Mouse (Mus musculus): Measurements from ENCODE around the gene Pik3c2g. TPM values are rescaled to one million over a fixed set of nuclear protein-coding genes. Genes with fewer than 3 reads are reported as not detected.

The Pik3c2g gene
- total RNA-seq, 2 experiments from 2014 or later = 0.20 to 0.21 TPM

DNA sequence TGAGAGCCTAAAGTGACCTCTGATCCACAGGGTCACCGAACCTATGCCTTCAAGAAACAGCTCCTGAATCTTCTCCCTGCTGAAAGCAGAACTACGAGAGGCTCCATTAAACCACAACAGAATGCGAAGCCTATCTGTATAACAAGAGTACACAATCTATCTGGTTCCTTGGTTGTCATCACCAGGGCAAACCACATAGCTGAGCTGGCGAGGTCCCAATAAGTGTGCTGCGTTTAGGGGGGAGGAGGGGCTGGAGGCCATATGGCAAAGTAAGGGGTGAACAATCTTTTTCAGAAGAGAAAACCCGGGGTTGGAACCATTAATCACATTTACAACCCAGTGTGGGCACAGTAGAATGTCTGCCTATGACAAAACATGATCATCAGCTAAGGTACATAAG lies 251.2 kb downstream of the Pik3c2g start:
- DNase-seq (ENCODE audit: extremely low spot score in 1 of 2, low spot score in 1 of 2) = no peak

DNA sequence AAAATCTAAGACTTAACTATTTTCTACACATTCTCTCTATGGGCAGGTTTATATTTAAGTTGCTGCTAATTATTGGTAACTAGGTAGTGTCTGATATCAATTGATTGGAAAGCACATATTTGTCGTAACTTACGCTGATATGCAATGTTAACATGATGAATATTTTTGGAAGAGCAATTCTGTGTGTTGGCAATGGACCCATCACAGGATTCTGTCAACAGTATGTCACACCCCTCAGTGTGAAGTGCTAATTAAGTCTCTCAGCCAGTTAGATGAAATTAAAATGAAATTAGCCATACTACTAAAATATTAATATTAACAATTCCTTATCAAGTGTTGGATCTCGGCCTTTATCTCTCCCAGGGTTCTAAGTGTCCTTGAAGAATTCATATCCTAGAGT lies 251.7 kb downstream of the Pik3c2g start:
- no peak for DNase-seq (ENCODE audit: extremely low spot score in 1 of 2, low spot score in 1 of 2)

DNA sequence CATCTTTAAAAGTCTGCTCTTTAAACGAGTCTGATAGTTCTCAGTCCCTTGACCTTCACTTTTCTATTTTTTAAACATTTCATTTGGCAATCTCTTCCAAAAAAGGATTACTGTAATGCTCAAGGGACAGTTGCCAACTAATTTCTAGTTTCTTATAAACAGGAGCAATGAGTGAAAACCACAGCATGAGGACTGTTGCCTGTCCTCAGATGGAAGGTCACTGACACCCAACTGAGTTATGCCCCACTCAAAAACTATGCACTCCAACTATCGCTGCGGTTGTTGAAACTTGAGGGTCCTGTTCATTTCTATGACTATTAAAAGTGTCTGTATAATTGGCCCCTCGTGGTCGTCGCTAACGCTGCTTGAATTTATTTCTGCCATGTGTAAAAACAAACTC lies 252.9 kb downstream of the Pik3c2g start:
- DNase-seq (ENCODE audit: extremely low spot score in 1 of 2, low spot score in 1 of 2) = no peak

DNA sequence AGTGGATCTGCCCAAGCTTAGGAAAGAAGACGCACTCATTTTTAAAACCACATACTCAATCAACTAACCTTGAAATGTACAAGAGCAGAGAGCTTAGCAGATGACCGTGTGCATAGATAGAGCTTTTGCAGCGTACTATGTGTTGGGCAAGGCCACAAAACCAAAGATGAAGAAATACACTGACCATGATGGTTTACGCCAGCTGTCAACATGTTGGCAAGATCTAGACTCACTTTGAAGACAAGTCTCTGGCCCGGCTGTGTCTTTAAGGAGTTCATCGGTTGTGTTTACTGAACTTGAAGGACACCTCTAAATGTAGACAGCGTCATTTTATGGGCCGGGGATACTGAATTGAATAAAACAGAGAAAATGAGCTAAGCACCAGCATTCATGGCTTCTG lies 254.3 kb downstream of the Pik3c2g start:
- no peak for DNase-seq (ENCODE audit: extremely low spot score in 1 of 2, low spot score in 1 of 2)

DNA sequence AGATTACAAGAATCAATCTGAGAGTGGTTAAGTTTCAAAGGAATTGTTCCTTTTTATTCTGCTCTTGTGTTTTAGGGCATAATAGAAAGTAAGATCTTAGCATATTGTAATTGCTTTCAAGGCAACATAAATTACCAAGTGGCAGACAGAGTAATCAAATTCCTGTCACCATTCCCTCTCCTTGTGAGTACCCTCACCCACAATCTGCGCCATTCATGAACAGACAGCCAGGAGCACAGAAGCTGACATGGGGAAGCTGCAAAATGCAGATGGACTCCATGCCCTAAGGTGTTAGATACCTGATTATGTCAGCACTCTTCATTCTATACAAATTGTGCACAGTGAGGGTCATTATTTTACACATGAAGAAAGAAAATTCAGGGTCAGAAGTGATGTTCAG lies 255.6 kb downstream of the Pik3c2g start:
- no peak for DNase-seq (ENCODE audit: extremely low spot score in 1 of 2, low spot score in 1 of 2)

DNA sequence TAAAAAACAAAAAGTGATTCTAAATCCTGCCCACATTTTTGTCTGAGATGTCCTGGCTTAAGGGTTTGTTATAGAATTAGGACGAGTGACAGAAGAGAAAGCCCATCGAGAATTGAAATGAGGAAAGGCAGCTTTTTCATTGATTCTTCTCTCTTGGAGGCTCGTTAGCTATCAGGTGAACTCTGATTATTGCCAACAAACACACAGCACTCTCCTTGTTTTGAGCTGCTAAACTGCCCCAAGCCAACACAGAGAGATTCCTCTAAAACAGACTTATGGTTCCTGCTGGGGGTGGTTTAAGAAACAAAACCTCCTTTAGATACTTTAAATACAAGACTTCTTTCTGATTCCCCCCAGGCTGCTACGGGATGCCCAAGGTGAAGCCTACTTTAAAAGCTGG lies 256.5 kb downstream of the Pik3c2g start:
- no peak for DNase-seq (ENCODE audit: extremely low spot score in 1 of 2, low spot score in 1 of 2)

DNA sequence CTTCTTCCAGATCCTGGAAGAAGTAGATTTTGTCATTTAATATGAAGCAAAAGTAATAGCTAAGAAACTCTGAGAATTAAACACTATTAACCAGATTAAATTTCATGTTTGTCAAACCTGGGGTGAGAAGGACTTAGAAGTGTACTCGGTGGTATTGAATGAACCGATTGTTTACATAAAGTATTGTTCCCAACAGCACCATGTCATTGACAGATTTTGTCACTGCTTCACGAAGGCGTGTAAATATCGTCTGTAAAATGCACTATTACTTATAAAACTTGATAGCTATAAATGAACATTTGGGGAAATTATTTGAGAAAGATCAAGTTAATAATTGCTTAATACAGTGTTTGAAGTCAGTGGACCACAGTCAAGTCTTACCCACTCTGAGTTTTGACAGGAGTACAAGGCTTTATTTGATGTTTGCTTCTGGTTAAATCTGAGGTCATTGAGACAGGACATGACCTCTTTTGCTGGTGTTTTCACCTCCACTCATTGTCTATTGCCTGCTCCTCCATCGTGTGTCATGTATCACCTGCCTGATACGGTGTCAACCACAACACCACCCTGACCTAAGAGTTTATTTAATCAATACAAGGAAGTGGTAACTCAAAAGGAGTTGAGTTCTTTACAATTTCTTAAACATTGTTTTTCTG lies 260.0 kb downstream of the Pik3c2g start:
- DNase-seq (ENCODE audit: extremely low spot score in 1 of 2, low spot score in 1 of 2) = no peak

DNA sequence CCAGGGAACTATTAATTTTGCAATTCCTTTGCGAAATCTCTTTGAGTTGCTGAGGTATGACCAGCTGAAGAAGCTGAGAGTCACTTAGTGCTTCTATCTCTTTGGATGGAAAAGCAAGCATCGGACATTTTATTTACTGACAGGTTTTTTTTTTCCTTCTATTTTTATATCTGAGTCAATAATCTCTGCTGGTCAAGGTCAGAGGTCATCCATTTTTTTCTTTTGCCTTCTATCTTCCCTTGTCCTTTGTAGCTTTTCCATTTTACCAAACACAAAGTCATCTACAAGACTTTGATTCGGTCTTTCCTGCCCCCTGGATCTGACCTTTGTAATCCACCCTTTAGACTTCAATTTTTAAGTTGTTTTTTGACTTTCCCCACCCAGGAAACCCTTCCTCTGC lies 262.9 kb downstream of the Pik3c2g start:
- no peak for DNase-seq (ENCODE audit: extremely low spot score in 1 of 2, low spot score in 1 of 2)

DNA sequence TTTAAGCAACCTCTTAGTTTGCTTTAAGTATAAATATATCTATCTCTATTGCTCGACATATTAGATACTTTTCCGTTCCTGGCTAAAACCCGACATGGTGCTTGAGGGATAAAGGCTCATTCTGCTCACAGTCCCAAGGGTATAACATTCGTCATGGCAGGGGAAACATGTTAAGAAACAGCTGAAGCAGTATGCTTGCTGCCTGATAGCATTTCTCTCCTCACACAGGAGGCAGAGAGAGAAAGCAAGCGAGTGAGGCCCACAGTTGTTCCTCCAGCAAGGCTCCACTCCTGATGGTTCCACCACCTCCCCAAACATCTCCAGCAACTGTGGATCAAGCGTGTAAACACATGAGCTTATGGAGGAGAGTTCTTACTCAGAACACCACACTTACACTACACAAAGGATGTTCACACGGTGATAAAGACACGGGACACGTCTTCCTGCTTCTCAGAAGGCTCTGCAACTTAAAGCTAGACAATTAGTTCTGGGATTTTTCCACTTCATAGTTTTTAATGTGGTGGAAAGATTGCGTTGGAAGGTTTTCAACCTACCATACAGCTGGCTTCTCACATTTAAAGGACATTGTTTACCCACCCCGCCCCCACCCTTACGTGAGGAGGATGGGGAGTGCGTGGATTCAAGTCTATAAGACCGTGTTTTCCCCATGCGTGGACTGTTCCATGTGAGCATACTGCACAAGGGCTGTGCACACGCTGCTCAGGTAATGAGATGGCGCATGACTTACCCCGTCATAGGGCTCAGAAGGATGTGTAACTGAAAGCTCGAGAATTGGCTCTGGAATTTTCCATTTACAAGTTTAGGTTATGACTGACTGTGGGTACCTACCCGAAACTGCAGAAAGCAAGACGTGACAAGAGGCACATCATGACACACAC lies 264.9 kb downstream of the Pik3c2g start:
- DNase-seq (ENCODE audit: extremely low spot score in 1 of 2, low spot score in 1 of 2) = no peak

DNA sequence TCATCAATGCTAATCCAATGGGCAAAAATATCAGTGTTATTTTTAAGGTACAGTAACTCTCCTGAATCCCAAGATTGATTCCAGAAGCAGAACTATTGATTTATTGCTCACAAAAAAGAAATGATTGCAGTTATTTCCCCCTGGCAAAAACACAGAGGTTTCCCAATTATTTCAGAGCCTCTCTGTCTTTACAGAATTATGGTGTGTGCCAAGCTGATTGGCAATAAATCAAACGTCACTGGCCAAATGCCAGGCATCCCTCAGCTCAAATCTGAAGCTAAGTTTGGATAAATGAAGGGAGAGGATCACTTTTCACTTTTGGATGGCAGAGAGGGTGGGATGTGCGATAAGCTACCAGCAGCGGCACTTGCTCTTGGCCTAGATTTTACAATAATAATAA lies 265.8 kb downstream of the Pik3c2g start:
- DNase-seq (ENCODE audit: extremely low spot score in 1 of 2, low spot score in 1 of 2) = peak in 1 of 2 experiments; percentile 72

DNA sequence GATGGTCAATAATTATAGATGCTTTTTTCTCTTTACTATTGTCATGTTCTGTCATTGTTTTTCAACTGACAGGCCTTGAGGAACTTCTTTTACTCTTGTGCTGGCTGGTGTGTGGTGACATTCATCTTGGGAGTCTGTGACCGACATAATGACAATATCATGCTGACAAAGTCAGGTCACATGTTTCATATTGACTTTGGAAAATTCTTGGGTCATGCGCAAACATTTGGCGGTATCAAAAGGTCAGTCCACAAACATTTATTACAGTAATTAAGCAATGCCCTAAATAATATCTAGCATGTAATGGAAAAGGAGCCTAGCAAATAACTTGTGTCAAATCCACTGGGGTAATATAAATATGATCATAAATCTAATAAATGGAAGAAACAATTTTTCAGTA lies 273.1 kb downstream of the Pik3c2g start:
- no peak for DNase-seq (ENCODE audit: extremely low spot score in 1 of 2, low spot score in 1 of 2)

DNA sequence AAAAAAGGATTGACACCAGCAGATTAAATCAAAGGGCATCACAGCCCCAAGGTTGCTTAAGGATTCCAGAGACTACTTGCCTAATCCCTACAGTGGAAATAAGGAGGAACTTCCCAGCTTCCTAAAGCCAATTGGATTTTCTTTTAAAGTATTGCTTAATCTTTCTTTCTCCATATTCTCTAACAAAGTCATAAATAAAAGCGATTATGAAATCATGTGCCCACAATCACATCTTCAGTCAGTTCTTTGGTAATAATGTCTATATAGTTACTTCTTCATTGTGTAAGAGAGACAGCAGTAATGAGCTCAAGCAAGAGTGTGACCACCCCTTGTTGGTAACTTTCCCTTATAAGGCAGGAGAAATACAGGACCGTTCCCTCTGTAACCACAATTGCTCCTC lies 274.5 kb downstream of the Pik3c2g start:
- no peak for DNase-seq (ENCODE audit: extremely low spot score in 1 of 2, low spot score in 1 of 2)

DNA sequence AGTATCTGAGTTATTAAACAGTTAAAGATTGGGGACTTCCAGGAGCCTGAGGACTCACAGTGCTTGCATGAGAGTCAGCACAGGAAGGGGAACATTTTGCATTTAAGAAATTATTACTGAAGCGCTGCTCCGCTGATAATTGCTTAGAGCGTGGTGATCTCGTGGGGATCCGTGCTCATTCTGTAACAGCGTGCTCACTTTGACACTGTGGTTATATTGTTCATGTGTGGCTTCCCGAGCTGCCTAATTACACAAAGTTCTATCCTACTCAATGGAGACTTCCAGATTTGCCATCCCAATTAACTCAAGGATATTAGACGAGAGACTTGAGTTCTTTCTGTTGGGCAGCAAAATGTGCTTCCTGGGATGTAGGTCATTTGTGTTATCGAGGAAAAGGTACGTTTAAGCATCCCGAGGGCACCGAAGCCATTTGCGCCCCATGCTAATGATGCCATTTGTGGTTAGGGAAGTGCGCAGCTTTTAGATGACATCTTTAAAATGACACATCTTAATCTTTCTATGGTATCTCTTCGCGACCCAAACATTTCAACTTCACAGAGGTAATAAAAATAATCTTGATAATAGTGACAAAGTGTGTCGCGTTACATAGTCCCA lies 278.1 kb downstream of the Pik3c2g start:
- no peak for DNase-seq (ENCODE audit: extremely low spot score in 1 of 2, low spot score in 1 of 2)

DNA sequence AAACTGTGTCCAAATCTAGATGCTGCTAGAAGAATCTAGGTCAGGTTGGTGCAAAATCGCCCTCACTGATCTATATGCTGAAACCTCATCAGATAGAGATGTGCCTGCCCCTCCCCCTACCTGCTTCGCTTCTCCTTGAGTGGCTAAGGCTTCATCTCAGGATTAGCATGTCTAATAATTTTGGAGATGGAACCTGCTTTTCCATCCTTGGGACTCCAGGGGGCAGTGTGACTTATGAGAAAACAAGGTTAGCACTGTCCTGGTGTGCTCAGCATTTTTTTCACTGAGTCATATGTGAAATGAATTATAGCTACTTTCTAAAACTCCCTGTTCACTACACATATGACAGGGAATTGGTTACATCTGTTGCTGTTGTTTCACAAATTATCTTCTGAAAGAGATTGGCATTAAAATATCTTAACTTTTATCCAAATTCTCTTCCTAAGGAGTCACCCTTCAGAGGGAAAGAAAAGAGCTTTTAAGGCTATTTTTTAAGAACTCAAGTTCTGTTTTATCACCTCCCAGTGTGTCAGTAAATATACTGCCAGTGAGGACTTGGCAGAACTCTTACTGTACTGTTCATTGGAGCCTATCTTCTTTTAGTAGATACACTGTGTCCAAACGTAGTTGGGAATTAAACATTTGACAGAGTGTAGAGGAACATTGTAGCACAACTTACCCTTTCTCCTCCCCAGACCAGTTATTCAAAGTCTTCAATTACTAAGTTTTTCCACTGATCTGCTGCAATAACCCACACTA lies 287.6 kb downstream of the Pik3c2g start:
- peak; percentile 17 to 35 for DNase-seq (ENCODE audit: extremely low spot score in 1 of 2, low spot score in 1 of 2)

DNA sequence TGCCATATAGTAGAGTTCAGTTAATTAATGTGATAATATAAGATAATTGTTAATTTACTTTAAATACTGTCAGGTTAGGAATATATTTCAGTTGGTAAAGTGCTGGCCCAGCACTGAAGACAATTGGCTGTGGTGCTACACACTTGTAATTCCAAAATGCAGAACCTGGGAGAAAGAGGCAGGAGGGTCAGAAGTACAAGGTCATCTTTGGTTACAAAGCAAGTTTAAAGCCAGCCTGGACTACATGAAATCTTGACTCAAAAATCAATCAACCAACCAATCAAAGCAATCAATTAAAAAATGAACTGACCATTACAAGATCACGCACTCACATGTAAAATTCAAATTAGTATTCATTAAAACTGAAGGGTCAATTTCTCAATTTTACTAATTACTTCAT lies 289.7 kb downstream of the Pik3c2g start:
- no peak for DNase-seq (ENCODE audit: extremely low spot score in 1 of 2, low spot score in 1 of 2)

DNA sequence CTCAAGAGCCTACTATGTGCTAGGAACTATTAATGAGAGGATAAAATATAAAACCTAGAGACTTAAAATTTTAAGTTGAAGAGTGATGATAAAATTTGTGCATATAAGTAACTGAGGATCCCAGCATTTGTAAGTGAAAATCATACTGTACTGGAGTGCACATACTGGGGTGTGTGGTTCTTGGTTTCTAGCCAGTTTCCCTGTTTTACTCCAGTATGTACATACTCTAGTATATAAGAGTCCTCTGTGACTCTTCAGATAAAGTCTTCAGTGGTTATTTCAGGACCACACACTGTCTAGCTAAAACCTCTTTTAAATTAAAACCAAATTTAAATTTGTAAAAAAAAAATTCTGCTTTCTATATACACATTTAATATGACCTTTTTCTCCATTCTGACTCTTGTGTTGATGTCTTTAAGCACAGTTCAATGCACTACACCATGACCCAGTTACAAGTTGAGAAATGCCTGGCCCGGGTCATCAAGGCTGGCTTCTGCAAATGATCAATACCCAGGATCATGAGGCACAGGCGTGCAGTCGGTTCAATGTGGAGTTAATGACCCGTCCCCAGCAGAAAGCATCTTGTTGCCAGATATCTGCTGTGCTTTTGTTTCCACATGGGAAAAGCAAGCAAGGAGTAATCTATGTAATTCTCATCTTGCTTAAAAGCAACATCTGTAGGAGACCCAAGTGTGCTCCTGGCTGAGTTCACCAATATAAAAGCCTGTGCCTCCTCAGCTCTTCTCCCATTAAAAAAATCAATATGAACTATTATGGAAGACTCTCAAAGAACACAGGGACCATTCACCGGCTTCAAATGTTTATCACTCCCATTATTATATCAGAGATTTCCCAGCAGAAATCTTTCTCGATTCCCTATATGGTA lies 290.7 kb downstream of the Pik3c2g start:
- no peak for DNase-seq (ENCODE audit: extremely low spot score in 1 of 2, low spot score in 1 of 2)

DNA sequence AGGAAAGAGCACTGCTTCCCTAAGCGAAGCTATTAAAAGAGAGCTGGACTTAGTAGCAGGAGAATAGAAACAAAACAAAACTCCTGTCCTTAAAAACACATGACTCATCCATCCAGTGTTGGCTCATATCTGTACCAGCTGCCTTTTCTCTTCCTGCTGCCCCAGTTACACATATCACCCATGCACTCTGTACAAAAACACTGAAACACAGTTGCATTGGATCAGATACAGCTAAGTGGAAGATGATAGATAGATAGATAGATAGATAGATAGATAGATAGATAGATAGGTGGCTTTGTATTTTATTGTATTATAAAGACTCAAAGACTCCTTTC lies 291.3 kb downstream of the Pik3c2g start:
- DNase-seq (ENCODE audit: extremely low spot score in 1 of 2, low spot score in 1 of 2) = no peak

DNA sequence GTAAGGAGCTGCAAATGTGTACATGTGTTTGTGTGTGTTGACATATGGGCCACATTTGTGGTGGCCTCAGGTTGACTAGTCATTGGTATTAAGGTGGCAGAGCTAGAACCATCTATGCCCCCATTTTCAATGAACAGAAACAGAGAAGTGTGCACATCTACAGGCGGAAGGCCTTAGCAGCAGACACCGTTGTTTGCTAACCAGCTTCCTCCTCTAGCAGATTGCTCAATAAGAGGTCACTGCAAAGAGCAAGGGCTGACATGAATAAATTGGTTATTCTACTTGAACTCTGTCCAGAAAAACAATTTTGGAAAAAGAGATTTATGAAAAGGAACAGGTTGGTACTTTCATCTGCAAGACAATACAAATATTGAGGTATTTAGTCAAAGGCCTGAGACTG lies 295.1 kb downstream of the Pik3c2g start:
- no peak for DNase-seq (ENCODE audit: extremely low spot score in 1 of 2, low spot score in 1 of 2)

DNA sequence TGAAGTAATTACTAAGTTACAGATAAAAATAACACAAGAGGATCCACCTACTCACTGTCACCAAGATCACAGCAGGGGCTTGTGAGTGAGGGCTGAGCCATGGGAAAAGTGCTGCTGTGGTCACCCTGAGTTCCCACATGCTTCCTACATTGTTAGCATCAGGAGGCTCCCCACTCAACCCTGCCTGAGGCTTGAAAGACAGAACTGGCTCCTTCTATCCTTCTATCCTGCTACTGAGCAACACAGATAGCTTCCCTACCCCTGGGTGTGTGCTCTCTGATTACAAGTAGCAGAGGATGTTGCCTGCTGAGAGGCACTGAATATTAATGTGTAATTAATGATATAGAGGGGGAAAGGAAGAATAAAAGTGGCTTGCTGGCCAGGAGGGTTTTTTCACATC lies 300.2 kb downstream of the Pik3c2g start:
- no peak for DNase-seq (ENCODE audit: extremely low spot score in 1 of 2, low spot score in 1 of 2)

DNA sequence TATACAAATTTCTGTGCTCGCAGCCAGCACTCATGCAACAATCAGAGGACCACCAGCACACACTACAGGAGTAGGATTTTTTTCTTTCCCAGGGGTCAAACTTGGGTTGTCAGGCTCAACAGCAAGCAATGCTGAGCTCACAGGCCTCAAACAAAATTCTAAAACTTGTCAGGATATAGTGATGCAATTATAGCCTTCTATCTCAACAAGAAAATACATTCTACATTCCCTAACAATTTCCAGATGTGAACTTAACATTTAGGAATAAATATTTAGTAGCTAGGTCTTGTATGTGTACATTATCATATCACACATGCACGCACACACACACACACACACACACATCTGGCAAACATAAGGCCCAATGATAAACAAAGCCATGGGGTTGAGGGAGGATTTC lies 308.6 kb downstream of the Pik3c2g start:
- DNase-seq (ENCODE audit: extremely low spot score in 1 of 2, low spot score in 1 of 2) = no peak

All from layer of hippocampus, postnatal 25 days (tissue).